Mouse (Mus musculus) right cerebral cortex, postnatal 25 days (tissue): Measurements from ENCODE around the gene Asic2.

Experiments
- DNase-seq: peaks from one replicate; pipeline ENCODE4 v3.0.0; 2022

The Asic2 gene

GRCm38 (mm10) chr11:81071836-81072235 lies 896.4 kb downstream of the Asic2 start:
- DNase-seq: peak; percentile 16

- no peak for DNase-seq
Measured at GRCm38 (mm10) chr11:81065386-81065785, 902.9 kb downstream of the Asic2 start.

DNA sequence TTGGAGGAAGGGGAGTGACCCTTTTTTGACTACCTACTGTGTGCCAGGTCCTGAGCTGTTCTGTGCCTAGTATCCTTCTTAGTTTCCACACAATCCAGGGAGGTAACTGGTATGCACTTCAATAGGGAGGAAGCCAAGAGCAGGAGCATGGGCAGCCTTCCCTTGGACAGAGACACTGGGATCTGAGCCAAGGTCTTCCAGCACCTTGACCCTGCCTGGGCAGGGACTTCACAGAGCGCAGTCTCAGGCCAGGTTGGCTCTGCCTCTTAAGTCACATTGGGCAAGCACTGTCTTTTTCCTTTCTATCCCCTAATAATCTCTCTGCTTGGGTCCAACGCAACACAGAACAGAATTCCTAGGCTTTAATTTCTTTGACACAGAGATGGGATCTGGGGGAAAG lies 904.3 kb downstream of the Asic2 start:
- no peak for DNase-seq

DNA sequence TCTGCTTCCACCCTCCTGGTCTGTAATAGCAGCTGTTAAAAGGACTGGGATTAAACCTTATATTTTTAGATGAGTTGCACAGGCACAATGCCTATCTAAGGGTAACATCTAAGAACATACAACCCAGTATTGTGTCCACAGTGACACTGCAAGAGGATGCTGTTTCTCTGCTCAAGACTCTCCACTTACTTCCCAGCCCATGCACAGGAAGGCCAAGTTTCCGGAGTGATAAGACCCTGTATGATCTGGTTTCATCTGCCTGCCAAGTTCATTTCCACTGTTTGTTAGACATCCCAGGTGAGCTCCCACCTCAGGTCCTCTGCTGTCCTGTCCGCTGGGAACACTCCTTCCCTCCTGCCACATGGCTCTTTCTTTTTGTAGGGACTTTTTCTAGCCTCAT lies 908.2 kb downstream of the Asic2 start:
- no peak for DNase-seq

DNA sequence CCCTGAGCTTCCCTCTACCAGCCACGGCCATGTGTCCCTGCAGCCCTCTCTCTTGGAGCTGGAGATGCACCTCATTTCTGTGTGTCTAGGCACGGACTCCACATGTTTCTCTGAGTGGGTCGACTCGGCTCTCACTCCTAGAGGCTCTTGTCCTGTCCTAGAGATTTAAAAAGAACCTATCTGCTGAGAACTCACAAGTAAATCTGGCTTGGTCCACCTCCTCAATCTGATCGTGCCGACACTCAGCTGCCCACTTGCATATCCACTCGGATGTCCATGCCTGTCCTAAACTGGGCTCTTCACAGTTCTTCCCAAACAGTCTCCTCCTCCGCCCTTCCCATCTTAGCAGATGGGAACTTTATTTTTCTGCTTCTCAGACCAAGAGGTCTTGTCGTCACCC lies 908.7 kb downstream of the Asic2 start:
- no peak for DNase-seq

DNA sequence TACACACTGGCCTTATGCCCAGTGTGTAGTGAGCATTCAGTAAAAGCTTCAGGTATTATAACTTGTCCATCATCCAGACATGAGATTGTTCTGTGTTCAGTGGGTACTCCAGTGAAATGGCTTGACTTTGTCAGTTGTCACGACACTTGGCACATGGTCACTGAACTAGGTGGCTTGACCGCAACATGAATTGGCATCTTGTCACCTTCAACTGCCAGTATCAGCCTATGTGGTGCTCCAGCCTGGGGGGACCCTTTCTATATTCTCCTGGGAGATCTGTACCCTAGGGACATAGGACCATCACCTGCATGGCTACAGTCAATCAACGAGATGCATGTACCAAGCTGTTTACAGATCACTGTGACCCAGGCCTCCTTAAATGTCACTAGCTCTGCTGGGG lies 910.8 kb downstream of the Asic2 start:
- DNase-seq: no peak

GRCm38 (mm10) chr11:81056776-81057175 lies 911.5 kb downstream of the Asic2 start:
- DNase-seq: no peak

DNA sequence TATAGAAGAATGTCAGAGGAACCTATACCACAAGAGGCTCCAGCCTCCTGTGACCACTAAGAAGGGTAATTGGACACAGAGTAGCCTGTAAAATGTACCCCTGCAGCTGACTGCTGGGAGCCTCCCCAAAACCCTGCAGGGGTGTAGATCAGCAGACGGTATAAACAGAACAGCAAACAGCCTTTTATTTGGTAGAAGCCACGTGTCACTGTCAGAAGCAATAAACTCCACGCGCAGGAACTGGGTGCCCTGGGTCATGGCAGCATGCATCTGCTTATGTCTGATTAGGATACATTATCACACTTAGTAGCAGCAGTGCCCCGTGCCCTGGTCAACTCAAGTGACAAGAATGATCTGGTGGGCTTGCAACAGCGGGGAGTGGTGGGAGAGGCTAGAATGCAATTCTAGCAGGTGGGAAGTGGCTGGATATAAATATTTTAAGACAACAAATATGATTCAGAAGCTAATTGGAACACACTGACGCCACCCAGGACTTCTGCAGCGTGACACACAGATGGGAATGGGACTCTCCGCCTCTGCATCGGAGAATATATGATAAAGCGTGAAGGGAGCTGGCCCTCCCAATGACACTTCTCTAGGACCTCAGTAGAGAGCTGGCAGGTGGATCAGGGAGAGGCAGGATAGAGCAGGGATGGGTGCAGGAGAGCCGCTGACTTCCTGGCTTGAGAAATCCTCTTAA lies 912.7 kb downstream of the Asic2 start:
- peak; percentile 11 for DNase-seq

- DNase-seq: no peak
Measured at GRCm38 (mm10) chr11:81053826-81054225, 914.4 kb downstream of the Asic2 start.

DNA sequence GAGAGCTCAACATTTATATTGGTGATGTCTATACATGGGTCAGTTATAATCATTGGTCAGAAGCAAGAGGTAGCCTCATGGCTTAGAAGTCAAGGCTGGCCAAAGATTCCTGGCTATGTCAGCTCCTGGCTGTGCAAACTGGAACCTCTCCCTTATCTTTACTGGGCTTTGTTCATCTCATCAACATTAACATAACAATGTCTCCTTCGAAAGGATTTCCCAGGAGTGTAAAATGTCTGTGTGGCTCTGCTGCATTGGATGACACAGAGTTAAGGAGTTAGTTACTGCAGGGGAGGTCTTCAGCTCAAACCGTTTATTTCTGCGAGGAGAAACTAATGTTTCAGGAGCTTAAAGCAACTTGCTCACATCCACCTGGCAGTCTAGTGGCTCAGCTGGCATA lies 926.6 kb downstream of the Asic2 start:
- DNase-seq: no peak

DNA sequence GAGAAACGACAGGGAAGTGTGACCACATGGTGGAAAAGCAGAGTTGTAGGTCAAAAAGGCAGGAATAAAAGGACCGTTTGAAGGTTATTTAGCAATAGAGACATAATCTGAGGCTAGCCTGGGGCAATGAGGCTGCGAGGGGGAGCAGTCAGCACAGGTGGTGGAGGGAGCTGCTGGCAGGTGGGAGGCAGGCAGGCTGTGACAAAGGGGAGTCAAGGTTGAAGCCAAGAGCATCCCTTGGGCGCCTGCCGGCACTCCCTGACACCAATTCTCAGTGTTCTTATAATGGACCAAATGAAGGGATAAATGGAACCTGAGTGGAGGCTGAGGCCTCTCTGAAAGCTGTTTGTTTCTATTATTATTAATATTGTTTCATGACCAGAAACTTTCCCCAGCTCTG lies 928.3 kb downstream of the Asic2 start:
- no peak for DNase-seq

DNA sequence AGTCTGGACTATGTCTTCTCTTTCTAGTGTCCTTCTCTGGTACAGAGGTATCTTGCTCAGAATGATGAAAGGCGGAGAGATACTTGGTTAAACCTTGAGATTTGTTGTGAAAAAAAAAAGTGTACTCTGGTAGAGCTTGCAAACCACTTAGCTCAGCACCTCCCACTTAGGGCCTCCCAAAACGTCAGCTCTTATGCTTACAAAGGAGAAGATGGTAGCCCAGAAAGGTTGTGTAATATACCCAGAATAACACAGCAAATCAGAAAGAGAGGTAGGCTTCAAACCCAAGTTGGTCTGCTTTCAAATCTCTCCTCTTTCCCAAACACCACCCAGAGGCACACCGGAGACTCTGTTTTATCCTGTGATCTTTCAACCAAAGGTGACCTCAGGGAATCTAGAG lies 936.1 kb downstream of the Asic2 start:
- no peak for DNase-seq

GRCm38 (mm10) chr11:81014776-81015175 lies 953.5 kb downstream of the Asic2 start:
- no peak for DNase-seq

GRCm38 (mm10) chr11:81013501-81013900 lies 954.8 kb downstream of the Asic2 start:
- DNase-seq: no peak

- no peak for DNase-seq
Measured at GRCm38 (mm10) chr11:81010766-81011165, 957.5 kb downstream of the Asic2 start.

- peak; percentile 42 for DNase-seq
Measured at GRCm38 (mm10) chr11:81009366-81009765, 958.9 kb downstream of the Asic2 start.

- DNase-seq: no peak
Measured at GRCm38 (mm10) chr11:81005831-81006230, 962.4 kb downstream of the Asic2 start.

DNA sequence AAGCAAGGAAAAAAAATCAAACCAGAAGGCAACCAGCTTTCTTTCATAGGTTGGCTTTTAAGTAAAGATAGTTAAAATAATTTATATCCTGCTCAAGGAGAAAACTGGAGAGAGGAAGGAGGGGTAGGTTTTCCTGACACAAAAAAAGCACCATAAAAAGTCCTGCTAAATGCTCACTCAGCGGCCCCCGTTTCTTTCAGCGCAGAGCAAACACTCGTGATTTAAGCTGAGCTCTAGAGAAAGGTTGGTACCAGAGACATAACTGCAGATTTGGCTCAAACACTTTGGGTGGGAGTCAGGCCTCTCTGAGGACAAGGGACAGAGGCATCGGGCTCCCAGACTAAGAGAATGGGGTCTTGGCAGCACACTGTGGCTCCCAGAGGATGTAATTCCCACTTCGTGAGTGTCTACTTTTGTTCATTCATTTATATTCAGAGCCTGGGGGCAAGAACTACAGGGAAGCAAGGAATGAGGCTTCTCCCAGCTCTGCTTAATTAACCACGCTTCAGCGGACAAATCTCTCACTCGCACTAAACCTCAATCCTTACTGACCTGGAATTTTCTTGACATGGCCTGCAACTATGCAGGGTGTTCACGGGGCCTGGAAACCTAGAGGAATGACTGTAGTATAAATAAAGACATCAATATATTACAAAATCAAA lies 965.4 kb downstream of the Asic2 start:
- peak; percentile 23 for DNase-seq

GRCm38 (mm10) chr11:80995621-80996020 lies 972.6 kb downstream of the Asic2 start:
- DNase-seq: no peak

DNA sequence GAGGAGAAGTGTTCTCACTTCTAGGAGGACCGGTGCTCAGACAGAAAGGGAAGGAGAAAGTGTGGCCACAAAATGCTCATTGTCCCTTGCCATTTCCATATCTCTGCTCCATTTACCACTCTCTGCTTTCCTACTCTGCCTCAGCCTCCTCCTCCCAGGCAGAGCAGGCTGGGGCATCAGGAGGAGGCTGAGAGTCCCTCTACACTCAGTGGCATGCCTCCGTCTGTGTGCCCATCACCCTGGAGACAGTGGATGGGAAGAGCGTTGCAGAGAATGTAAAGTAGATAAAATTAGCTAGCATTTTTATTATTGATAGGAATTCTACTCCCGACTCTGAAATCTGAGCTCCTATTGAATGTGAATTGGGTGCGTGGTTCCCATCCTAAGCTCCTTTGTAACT lies 984.7 kb downstream of the Asic2 start:
- no peak for DNase-seq

DNA sequence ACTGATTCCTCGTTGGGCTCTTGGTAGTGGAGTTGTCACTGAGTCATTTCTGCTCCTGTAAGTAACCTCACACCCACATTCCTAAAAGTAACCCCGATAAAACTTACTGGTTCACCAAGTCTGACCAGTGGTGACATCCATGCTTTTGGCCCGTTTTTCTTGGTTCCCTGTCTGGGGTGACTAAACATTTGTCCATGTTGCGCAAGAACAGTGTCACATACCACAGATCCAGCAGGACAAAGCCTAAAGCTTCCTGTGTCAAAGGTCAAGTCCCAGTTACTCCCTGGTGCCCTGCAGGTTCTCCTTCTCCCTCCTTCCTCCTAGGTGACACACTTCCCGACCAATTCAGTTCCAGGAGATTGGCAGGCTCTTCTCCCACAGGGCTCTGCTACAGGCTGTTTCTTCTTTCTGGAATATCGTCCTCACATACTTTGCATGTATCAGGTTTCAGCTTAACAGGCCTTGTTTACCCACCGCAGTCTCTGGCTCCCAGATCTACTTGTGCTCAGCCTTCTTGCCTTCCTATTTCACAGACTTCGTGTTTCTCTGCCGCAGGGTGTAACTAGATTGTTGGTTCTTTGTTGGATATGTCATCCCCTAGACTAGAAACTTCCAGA lies 991.9 kb downstream of the Asic2 start:
- no peak for DNase-seq

GRCm38 (mm10) chr11:80974616-80975015 lies 993.6 kb downstream of the Asic2 start:
- no peak for DNase-seq

- DNase-seq: peak; percentile 35
Measured at GRCm38 (mm10) chr11:80973976-80974375, 994.3 kb downstream of the Asic2 start.

- DNase-seq: no peak
Measured at GRCm38 (mm10) chr11:80973273-80973672, 995.0 kb downstream of the Asic2 start.
